Mouse (Mus musculus): ENCODE data around the gene Podnl1.

- TF ChIP-seq CTCF (IDR thresholded peaks at IDR 0.05; ENCODE audit: low read depth, low read length) (no peak), GATA1 (IDR thresholded peaks at IDR 0.05; ENCODE audit: borderline replicate concordance, low read length) (no peak), TAL1 (conservative IDR thresholded peaks at IDR 0.05; ENCODE audit: low read depth, low read length) (no peak), POLR2AphosphoS5 (IDR thresholded peaks at IDR 0.05; ENCODE audit: insufficient replicate concordance, low read depth, low read length) (no peak), GATA2 (IDR thresholded peaks at IDR 0.05; ENCODE audit: borderline replicate concordance, low read depth, low read length) (no peak)
Observed at GRCm38 (mm10) chr8:84105676-84106075, 20.1 kb upstream of the Podnl1 start.

Measured in G1E (cell line).